Mouse (Mus musculus) forebrain, postnatal 0 days (tissue): Measurements from ENCODE around the gene Lmbrd2. TPM values are rescaled to one million over a fixed set of nuclear protein-coding genes. Genes with fewer than 3 reads are reported as not detected.
A peak's percentile ranks its signal among the peaks of the same experiment; 100 is the strongest.
"Not testable (repeated sequence)": the region's sequence is repeated elsewhere in the genome, so short reads cannot be mapped to it uniquely, and the experiment has no call there.

Experiments
- ATAC-seq: fragments of 200-750 bp; cut with Nextera tagmentation; 2 replicates; pipeline ENCODE4 v1.8.0; 2017; ENCODE audit warnings: mild to moderate bottlenecking, moderate library complexity
- DNase-seq: peaks from one replicate; pipeline ENCODE4 v3.0.0-alpha.2; 2015
- H3K27ac ChIP-seq: fragments of 300-500 bp; sonication (generic); 2 replicates; pipeline ENCODE4 v1.5.1; 2014; ENCODE audit warnings: low read depth, mild to moderate bottlenecking, antibody characterized with exemption, low read length, moderate library complexity, mixed read lengths
- H3K27me3 ChIP-seq: fragments of 300-500 bp; sonication (generic); 2 replicates; pipeline ENCODE4 v1.6.1; 2014; ENCODE audit warnings: mild to moderate bottlenecking, low read length, mixed read lengths; ENCODE audit not compliant: insufficient read depth
- H3K36me3 ChIP-seq: fragments of 300-500 bp; sonication (generic); 2 replicates; pipeline ENCODE4 v1.6.1; 2014; ENCODE audit warnings: mild to moderate bottlenecking, moderate library complexity; ENCODE audit not compliant: insufficient read depth
- H3K4me1 ChIP-seq: fragments of 300-500 bp; sonication (generic); 2 replicates; pipeline ENCODE4 v1.6.1; 2014; ENCODE audit warnings: antibody characterized with exemption; ENCODE audit not compliant: insufficient read depth
- H3K4me2 ChIP-seq: fragments of 300-500 bp; sonication (generic); 2 replicates; pipeline ENCODE4 v1.6.1; 2014; ENCODE audit warnings: low read depth, mild to moderate bottlenecking, moderate library complexity
- H3K4me3 ChIP-seq: fragments of 300-500 bp; sonication (generic); 2 replicates; pipeline ENCODE4 v1.5.1; 2014; ENCODE audit warnings: low read depth, low read length, mixed read lengths
- H3K9ac ChIP-seq: fragments of 300-500 bp; sonication (generic); 2 replicates; pipeline ENCODE4 v1.6.1; 2014; ENCODE audit warnings: mild to moderate bottlenecking
- H3K9me3 ChIP-seq: fragments of 300-500 bp; sonication (generic); 2 replicates; pipeline ENCODE4 v1.6.1; 2016; ENCODE audit warnings: low read length
- CTCF ChIP-seq: sonication (generic); IDR thresholded peaks from 2 replicates; pipeline ENCODE4 v1.5.1; 2016; ENCODE audit warnings: antibody characterized with exemption, control low read depth, low read depth
- WGBS: fragments of 180-500 bp; shearing (Covaris S2); extraction: QIAGEN DNeasy Blood & Tissue Kit; methylation state at CpG from one replicate; pipeline ENCODE4 v1.1.7; 2014; 5-methylcytosine and 5-hydroxymethylcytosine counted together
- polyA plus RNA-seq: library from polyadenylated mRNA; unstranded; fragments of >200 nt; fragmentation: Nextera tagmentation; extraction: Ambion mirVana; gene quantifications from 2 replicates; pipeline ENCODE4 v1.2.1, GENCODE M21; 2015
- total RNA-seq: library from RNA; depleted of rRNA; stranded (reverse); fragments of >200 nt; gene quantifications from 2 replicates; pipeline ENCODE4 v1.2.3, GENCODE M21; 2014

The Lmbrd2 gene
- total and polyA plus RNA-seq, 2 experiments from 2014 or later = 3.3 to 23.2 TPM

- no peak for TF ChIP-seq CTCF
- H3K36me3 ChIP-seq = peaks cover 25% of the 10 kb centered on the region
- no peaks in the 10 kb centered on the region for H3K9me3 ChIP-seq
- H3K4me1 ChIP-seq = no peaks in the 10 kb centered on the region
- H3K27ac ChIP-seq = no peak overlapping the region
- H3K4me3 ChIP-seq = no peak overlapping the region
- DNase-seq (no peak), ATAC-seq (no peak)
- H3K27me3 ChIP-seq = no peaks in the 10 kb centered on the region
- H3K9ac ChIP-seq = no peak overlapping the region
- no peak overlapping the region for H3K4me2 ChIP-seq
- WGBS = 95% methylated on average over 3 of the region's 3 CpGs
These were observed 36.7 kb downstream of the Lmbrd2 start for GRCm38 (mm10) chr15:9177038-9177437.

- no peak for ATAC-seq
These were observed 43.6 kb downstream of the Lmbrd2 start for GRCm38 (mm10) chr15:9183995-9184394.

GRCm38 (mm10) chr15:9189796-9190195 lies 49.4 kb downstream of the Lmbrd2 start:
- H3K4me2 ChIP-seq = no peak overlapping the region
- 94% methylated on average over 2 of the region's 2 CpGs for WGBS
- no peak overlapping the region for H3K4me3 ChIP-seq
- no peak for ATAC-seq
- no peaks in the 10 kb centered on the region for H3K27me3 ChIP-seq
- no peak for TF ChIP-seq CTCF
- no peak overlapping the region for H3K9ac ChIP-seq
- H3K27ac ChIP-seq = no peak overlapping the region
- H3K36me3 ChIP-seq = peaks cover 34% of the 10 kb centered on the region
- no peak for DNase-seq
- no peaks in the 10 kb centered on the region for H3K9me3 ChIP-seq
- H3K4me1 ChIP-seq = no peaks in the 10 kb centered on the region

More at GRCm38 (mm10) chr15:9183995-9184394, 43.6 kb downstream of the Lmbrd2 start:
- Histone ChIP-seq H3K36me3 (peaks cover 27% of the 10 kb centered on the region), H3K9ac (no peak overlapping the region), H3K9me3 (no peaks in the 10 kb centered on the region), H3K4me3 (no peak overlapping the region), H3K27me3 (no peaks in the 10 kb centered on the region), H3K4me2 (no peak overlapping the region), H3K4me1 (no peaks in the 10 kb centered on the region), H3K27ac (no peak overlapping the region)
- DNase-seq = no peak
- 97% methylated on average over 5 of the region's 5 CpGs for WGBS
- TF ChIP-seq CTCF = no peak

- peak; percentile 62; the same call in 1 of the 2 replicates for ATAC-seq
- H3K9ac ChIP-seq, DNase-seq, H3K4me2 ChIP-seq, H3K4me3 ChIP-seq, H3K27ac ChIP-seq, H3K4me1 ChIP-seq, H3K27me3 ChIP-seq, H3K9me3 ChIP-seq: not testable (repeated sequence)
- peak; percentile 51 for TF ChIP-seq CTCF
- peaks cover 29% of the 10 kb centered on the region for H3K36me3 ChIP-seq
These were observed 52.3 kb downstream of the Lmbrd2 start for GRCm38 (mm10) chr15:9192685-9193084.

DNA sequence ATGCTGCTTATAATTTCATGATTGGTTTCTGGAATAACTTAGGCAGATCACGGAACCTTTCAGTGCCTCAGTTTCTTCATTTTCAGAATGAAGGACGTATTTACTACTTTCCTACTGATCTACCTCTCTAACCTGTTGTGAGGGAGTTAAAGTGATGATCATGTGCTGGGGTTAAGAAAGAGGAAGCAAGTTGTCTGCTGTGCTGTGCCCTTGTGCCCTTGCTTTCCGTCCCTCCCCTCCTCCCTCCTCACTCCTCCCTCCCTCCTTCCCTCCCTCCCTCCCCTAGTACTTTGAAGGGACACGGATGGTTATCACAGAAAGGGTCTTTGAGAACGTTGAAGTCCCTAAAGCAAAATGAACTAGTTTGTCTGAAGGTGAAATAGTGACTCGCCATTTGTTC lies 58.1 kb downstream of the Lmbrd2 start:
- no peak for ATAC-seq
- no peak for TF ChIP-seq CTCF
- H3K4me1 ChIP-seq = no peaks in the 10 kb centered on the region
- no peak overlapping the region for H3K27ac ChIP-seq
- no peaks in the 10 kb centered on the region for H3K27me3 ChIP-seq
- DNase-seq = no peak
- no peak overlapping the region for H3K4me2 ChIP-seq
- no peak overlapping the region for H3K9ac ChIP-seq
- H3K4me3 ChIP-seq = no peak overlapping the region
- H3K9me3 ChIP-seq = no peaks in the 10 kb centered on the region
- WGBS = 72% methylated on average over 6 of the region's 6 CpGs
- H3K36me3 ChIP-seq = peaks cover 17% of the 10 kb centered on the region

GRCm38 (mm10) chr15:9211891-9212290 lies 71.5 kb downstream of the Lmbrd2 start:
- no peak for DNase-seq
- H3K9me3 ChIP-seq = no peaks in the 10 kb centered on the region
- no peaks in the 10 kb centered on the region for H3K4me1 ChIP-seq
- TF ChIP-seq CTCF = no peak
- no peak for ATAC-seq
- no peaks in the 10 kb centered on the region for H3K27me3 ChIP-seq
- H3K9ac ChIP-seq = no peak overlapping the region
- no peak overlapping the region for H3K4me2 ChIP-seq
- H3K4me3 ChIP-seq = no peak overlapping the region
- no peaks in the 10 kb centered on the region for H3K36me3 ChIP-seq
- no peak overlapping the region for H3K27ac ChIP-seq

GRCm38 (mm10) chr15:9213026-9213425 lies 72.7 kb downstream of the Lmbrd2 start:
- H3K4me3 ChIP-seq, H3K4me1 ChIP-seq, H3K36me3 ChIP-seq, H3K27me3 ChIP-seq, H3K9me3 ChIP-seq, DNase-seq, H3K27ac ChIP-seq, H3K4me2 ChIP-seq, ATAC-seq, H3K9ac ChIP-seq: not testable (repeated sequence)
- whole genome bisulfite sequencing = 56% methylated on average over 3 of the region's 3 CpGs

- H3K27ac ChIP-seq, H3K4me1 ChIP-seq, H3K27me3 ChIP-seq, H3K9me3 ChIP-seq, H3K4me3 ChIP-seq, DNase-seq, H3K36me3 ChIP-seq, H3K9ac ChIP-seq, H3K4me2 ChIP-seq, ATAC-seq: not testable (repeated sequence)
- 89% methylated on average over 7 of the region's 7 CpGs for WGBS
These were observed 73.1 kb downstream of the Lmbrd2 start for GRCm38 (mm10) chr15:9213431-9213830.
